Mouse (Mus musculus) heart, adult 18-20 months (tissue): ENCODE measurements around the gene Crk. TPM values are rescaled to one million over a fixed set of nuclear protein-coding genes. Genes with fewer than 3 reads are reported as not detected.
"Not testable (repeated sequence)": the region's sequence is repeated elsewhere in the genome, so short reads cannot be mapped to it uniquely, and the experiment has no call there.

Experiments used
- DNase-seq, 2 experiments: peaks; one replicate each; pipeline ENCODE4 v3.0.0; 2021 to 2022; ENCODE audit warnings: mixed read lengths in 1 of 2
- total RNA-seq, 2 experiments: library from RNA; stranded (reverse); gene quantifications; 2 replicates each; pipeline ENCODE4 v1.2.3; 2021

The Crk gene
- total RNA-seq, 2 experiments from 2014 or later: 83.6 to 87.8 TPM

DNA sequence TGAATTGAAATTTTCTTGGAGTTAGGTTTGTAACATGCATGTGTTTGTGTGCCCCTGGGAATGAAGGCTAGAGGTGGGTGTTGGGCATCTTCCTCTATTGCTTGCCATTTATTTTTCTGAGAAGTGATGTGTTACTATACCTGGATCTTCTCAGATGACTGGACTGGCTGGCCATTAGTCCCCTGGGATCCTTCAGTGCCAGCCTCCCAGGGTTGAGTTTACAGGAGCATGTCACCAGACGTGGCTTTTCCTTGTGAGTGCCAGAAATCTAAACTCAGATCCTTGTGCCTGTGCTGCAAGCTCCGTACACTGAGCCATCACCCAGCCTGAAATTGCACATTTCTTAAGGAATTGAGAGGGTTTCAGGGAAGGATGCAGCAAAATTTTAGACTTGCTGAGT lies 5.9 kb downstream of the Crk start:
- no peak for DNase-seq

DNA sequence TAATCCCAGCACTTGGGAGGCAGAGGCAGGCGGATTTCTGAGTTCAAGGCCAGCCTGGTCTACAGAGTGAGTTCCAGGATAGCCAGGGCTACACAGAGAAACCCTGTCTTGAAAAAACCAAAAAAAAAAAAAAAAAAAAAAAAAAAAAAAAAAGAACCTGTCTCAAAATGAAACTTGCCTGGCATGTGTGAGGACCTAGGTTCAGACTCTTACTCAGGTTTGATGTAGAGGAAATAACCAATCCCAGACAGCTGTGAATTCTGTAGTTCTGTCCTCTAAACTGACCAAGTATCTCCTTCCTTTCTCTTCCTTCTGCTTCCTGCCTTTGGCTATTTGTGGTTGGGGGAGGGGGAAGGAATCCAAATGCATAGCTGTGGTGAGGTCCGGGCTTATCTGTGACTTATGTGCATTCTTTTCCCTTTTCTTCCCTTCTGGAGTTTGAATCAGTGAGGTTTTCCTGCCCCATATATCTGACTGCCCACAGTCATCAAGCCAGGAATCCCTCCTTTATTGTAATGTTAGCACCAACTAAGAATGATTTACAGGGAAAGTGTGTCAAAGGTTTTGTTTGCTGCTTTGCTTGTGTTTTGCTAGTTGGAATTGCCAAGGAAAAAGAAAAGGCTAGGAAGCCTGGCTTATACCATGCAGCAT lies 8.4 kb downstream of the Crk start:
- DNase-seq: no peak

DNA sequence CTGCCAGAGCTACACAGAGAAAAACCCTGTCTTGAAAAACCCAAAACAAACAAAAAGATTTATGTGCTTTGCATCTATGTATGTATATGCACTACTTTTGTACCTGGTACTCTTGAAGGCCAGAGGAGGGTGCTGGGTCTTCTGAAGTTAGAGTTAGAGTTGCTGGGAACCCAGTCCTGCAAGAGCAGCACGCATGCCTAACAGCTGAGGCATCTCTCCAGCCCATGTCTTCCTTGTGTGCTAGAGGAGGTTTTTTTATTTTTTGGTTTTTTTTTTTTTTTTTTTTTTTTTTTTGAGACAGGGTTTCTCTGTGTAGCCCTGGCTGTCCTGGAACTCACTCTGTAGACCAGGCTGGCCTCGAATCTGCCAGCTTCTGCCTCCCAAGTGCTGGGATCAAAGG lies 9.1 kb downstream of the Crk start:
- DNase-seq: no peak

DNA sequence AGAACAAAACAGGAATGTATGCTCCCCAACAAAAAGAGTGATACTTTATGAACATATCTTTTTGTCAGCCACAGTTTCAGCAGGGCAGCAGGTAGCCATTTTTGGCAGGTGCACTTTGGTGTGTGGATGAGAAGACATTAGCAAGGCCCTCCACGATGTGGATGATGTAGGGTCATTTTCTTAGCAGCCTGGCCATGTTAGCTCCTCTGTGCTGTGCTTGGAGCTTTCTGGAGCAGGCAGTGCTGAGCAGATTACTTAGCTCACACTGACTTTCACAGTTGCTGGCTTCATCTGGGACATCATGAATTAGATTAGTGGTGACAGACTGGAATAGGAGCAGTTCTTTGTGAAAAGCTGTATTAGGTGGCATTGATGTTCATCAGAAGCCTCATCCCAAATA lies 10.9 kb downstream of the Crk start:
- DNase-seq: no peak

DNA sequence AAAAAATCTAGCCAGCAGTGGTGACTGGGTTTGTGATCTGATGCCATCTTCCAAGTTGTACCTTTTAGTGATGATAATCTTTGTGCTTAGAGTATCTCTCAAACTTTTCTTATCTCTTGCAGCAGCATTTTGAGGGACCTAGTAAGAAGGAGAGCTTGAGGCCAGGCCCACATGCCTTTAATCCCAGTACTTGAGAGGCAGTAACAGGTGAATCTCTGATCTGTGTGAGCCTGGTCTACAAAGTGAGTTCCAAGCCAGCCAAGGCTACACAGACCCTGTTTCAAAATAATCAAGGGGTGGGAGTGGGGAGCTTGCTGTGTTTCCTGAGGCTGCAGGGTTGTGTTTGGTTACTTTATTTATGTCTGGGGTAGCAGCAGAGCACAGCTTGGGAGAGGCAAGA lies 12.0 kb downstream of the Crk start:
- DNase-seq: no peak

DNA sequence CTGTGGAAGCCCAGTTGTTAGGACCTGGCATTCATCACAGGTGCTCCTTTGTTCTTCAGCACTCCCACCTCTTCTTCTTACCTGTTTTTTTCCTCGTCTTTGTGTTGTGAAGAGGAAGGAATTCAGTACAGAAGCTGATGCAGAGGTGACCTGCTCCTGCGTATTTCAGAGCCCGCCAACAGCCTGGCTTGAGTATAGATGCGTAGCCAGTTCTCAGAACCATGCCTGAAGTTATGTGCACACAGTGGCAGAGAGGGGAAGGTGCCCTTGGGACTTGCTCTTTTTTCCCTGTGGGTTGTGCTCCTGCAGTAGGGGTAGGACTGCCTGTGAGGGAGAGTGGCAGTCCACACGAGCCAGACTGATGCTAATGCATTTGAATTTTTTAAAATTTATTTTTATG lies 14.5 kb downstream of the Crk start:
- DNase-seq: no peak

DNA sequence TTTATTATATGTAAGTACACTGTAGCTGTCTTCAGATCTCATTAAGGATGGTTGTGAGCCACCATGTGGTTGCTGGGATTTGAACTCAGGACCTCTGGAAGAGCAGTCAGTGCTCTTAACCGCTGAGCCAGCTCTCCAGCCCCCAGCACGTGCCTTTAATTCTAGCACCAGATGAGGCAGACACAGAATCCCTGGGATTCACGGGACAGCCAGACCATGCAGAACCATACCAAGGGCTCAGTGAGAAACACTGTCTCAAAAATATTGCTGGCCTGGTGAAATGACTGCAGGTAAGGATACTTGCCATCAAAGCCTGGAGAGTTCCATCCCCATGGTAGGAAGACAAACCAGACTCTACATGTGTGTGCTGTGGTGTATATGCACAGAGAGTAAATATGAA lies 18.4 kb downstream of the Crk start:
- DNase-seq: not testable (repeated sequence)

DNA sequence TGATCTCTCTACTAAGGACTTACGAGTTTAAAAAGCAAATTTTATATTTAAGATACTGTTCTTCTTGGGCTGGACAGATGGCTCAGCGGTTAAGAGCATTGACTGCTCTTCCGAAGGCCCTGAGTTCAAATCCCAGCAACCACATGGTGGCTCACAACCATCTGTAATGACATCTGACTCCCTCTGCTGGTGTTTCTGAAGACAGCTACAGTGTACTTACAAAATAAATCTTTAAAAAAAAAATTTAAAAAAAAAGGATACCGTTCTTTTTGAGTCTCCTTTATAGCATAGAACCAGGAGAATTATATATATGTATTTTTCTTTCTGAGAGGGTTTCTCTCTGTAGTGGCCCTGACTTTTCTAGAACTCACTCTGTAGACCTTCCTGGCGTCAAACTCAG lies 21.5 kb downstream of the Crk start:
- no peak for DNase-seq

DNA sequence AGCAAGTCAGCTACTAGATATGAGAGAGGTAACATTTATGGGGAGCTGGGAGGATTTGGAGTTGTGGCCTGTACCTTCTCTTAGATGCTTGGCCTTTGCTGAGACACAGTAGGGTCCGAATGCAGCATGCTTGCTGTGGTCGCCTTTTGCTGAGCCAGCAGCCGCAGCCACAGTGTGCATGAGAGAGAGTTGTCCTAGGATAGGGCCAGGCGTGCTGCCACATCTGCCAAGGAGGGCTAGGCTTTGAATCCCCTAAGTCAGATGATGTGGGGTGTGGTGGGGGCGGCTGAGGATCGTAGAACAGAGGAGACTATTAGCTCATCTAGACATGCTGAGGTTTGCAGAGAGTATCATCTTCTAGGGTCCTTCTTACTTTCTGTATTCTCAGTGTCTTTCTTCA lies 23.7 kb downstream of the Crk start:
- DNase-seq: no peak

DNA sequence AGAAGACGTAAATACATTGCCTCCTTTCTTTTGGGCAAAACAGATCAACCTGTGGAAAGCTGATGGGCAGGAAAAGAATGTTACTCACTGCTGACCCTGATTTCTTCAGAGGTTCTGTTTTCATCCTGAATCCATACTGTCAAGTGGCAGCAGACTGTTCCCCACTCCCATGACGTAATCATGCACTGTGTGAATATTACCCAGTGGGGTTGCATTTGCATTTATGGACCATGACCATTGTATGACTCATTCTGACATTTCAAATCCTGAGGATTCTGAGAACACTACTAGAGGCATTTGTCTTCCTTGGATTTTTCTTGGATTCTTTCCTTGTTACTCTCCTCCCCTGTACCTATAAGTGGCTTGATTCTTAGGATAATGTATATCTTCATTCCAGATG lies 24.7 kb downstream of the Crk start:
- no peak for DNase-seq

DNA sequence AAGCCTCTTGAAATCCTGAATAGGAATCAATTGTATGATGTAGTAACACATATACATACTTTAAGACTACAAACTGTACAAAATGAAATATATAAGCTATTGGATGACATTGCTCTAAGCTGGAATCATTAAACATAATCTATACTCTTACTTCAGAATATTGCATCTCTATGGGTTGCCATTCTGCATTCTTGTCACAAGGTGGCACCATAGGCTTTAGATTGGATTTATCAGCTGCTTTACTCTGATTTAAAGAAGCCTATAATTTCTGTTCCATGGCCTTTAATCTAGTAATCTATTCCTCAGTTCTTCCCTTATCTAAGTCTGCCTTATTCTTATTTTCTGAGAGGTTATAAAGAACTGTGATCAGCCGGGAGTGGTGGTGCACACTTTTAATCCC lies 34.9 kb downstream of the Crk start:
- peak in 1 of 2 experiments; percentile 57 for DNase-seq

DNA sequence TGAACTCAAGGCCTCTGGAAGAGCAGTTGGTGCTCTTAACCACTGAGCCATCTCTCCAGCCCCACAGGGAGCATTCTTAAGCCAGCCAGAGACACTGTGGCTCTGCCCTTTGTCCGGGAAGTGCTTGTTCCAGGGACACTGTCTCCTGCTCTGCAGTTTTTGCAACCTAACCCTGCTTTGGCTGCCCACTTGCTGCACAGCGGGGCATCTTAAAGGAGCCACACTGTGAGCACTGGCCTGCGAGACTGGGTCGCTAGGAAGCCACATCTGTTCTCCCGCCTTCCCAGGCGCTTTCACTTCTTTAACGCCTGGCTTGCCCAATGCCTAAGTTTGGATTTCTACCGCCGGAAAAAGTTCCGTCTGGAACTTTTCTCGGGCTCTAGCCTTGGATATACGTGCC lies 36.5 kb downstream of the Crk start:
- DNase-seq: no peak

DNA sequence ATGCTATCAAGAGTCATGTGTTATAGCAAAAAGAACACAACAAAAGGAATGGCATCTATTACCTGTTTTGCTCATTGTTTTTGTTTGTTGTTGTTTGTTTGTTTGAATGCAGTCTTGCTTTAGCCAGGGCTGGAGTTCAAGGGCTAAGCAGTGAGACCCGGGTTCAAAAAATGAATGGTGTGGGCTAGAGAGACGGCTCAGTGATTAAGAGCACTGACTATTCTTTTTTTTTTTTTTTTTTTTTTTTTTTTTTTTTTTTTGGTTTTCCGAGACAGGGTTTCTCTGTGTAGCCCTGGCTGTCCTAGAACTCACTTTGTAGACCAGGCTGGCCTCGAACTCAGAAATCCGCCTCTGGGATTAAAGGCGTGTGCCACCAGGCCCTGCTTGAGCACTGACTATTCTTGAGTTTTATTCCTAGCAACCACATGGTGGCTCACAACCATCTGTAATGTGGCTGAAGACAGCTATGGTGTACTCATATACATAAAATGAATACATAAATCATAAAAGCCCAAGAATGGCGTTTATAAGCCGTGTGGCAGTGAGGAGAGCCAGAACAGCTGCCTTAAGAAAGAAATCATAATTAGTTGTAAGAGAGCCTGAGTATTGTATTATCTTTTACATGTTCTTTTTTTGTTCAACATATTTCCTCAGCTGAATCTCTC lies 37.7 kb downstream of the Crk start:
- DNase-seq: no peak

DNA sequence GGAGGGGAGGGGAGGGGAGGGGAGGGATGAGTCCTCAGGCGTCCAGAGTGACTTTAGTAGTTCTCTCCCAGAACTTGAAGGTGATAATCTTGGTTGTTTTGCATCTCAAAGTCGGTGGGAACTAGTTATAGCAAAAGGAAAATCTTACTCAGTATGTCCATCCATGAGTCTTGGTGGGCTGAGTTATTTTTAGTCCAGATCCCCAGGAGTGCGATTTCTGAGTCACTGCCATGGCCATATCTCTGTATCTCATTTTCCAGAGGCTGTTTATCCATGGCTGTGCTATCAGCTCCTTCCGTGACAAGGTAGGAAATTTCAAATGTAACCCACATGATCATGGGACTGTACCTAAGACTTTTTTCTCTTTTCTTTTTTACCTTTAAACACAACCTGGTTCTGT lies 43.3 kb downstream of the Crk start:
- DNase-seq: no peak

DNA sequence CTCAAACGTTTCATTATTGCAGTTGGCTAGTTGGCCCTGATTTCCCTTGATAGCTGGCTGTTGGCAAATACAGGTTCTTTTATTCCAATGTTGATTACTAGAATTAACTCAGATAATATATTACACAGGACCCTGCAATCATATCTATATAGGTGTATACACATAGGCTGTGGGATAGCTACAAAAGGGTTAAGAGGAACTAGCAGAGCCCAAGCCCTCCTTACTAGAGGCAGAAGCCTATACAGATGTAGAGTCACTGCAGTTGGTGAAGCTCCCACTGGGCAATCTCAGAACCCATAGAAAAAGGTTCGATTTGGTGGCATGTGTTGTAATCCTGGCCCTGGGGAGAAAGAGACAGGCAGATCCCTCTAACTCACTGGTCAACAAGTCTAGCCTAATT lies 48.1 kb downstream of the Crk start:
- DNase-seq: no peak

DNA sequence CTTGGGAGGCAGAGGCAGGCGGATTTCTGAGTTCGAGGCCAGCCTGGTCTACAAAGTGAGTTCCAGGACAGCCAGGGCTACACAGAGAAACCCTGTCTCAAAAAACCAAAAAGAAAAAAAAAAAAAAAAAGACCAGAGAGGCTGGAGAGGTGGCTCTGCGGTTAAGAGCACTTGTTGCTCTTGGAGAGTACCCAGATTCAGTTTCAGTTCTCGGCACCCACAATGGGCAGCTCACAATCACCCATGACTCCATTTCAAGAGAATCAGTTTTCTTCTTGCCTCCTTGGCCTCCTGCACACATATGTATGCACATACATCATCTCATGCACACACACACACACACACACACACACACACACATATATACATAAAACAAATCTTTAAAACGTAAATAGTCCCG lies 48.6 kb downstream of the Crk start:
- DNase-seq: not testable (repeated sequence)

DNA sequence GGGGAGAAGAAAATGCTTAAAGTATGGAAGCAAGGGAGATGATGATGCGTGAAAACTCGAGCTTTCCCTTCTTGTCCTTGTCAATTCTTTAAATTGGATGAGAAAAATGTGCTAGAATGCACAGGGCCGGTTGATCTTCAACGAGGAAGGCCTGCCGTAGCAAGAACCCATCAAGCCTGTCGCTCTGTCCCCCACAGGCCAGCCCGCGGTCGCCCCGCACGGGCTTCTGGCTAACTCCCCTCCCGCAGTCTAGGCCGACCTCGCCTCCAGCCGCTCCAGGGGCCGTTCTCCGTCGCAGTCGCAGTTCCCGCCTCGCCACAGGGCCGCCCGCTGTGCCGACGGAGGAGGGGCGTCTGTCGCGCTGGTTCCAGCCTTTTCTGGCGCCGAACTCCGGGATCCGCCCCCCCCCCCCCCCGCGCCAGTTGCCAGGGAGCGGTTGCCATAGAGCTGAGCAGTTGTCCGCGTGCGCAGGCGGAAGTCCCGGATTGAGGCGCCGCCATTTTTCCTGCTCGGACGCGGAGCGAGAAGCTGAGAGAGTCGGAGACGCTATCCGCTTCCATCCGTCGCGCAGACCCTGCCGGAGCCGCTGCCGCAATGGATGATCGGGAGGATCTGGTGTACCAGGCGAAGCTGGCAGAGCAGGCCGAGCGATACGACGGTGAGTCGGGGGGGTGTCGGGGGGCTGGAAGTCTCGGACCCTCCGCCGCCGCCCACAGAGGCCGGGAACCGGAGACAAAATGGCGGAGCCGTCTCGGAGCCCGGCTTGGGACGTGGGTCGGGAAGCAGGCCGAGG lies 53.6 kb downstream of the Crk start, which contains the start of gene Ywhae:
Gene Ywhae (plus strand): TSS at position 436 of the 793 bp plus-strand sequence.
- peak; percentile 95 to 96 for DNase-seq

DNA sequence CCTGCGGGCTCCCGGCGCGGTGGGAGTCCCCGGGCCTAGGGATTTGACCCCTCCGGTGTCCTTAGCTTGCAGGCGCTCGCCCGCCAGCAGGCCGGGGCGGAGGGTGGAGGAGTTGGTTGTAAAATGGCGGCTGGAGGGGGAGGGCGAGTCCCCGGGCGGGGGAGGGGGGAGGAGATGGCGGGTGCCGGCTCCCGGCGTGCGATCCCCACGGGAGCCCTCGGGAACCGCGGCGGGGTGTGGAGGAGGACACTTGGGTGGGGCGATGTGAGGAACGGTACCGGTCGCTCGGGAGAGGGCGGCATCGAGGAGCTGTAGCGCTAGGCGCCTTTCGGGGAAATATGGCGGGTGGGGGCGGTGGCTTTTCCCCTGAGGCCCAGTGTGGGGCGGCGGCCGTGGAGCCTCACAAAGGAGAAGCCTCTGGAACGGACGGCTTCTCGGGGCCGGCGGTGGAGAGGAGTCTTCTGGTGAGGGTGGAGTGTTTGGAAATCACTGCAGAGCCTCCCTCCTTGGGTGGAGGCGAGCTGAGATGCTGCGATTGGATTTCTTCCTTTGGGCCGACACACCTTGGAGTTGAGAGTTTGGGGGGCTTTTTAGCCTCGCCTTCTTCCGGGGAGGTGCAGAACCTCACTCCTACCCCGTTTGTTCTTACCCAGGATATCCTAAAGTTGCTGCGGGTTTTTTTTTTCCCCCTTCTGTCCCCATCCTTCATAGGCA lies 54.3 kb downstream of the Crk start:
- peak; percentile 87 to 90 for DNase-seq

DNA sequence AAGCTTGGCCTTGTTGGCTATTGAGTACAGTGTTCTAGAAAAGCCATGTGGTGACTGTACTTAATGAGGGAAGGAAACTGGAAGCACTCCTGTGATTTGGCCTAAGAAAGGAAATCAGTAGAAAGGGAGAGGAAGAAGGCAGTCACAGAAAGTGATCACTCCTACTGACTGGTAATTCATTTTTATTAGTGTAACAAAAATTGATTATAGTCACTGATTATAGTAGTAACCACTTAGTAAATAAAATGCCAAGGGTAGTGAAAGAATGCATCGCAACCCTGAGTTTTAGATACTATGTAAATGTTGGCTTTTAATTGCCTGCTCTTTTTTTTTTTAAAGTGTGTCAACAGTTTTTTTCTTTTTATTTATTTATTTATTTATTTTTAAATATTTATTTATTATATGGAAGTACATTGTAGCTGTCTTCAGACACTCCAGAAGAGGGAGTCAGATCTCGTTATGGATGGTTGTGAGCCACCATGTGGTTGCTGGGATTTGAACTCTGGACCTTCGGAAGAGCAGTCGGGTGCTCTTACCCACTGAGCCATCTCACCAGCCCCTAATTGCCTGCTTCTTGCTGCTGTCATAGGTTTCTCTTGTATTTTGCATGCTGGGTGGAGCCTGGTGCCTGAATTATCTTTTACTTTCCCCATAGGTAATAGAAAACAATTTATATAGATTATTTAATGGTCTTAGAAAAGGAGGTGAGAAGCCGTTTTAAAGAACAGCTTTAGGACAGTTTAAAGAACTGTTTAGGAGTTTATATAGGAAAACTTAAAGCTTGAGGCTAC lies 56.6 kb downstream of the Crk start:
- no peak for DNase-seq

DNA sequence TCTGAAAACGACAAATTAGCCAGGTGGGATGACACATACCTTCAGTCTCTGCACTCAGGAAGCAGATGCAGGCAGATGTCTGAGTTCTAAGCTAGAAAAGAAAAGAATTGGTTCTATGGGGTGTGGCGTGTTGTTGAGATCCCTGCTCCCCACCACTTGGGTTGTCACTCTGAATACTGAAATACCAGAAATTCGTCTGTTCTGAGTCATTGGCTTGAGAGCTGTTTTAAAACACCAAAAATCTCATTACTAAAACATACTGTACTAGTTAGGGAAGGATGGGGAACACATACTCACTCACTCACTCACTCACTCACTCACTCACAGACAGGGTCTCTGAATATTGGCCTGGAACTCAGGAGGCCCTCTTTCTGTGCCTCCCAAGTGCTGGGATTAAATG lies 57.9 kb downstream of the Crk start:
- DNase-seq: no peak

DNA sequence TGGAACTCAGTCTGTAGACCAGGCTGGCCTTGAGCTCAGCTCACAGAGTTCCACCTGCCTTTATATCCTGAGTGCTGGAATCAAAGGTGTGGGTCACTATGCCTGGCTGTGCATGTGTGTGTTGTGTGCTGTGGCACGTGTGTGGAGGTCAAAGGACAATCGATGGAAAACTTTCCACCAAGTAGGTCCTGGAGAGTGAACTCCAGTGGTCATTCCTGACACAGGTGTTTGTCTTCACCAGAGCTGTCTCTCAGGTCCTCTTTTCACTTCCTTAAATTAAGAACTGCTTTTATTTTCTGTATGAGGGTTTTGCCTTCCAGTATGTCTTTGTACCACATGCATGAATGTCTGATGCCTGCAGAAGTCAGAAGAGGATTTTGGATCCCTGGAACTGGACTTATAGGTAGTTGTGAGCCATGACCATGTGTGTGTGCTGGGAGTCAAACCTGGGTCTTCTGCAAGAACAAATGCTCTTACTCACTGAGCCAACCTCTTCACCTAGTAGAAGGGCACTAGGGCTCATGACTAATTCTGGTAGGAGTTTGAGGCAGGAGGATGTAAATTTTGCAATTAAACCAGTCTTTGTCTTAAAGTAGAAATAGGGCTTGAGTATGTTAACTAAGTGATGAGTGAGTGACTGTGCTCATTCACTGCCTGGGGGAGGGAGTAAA lies 58.9 kb downstream of the Crk start:
- DNase-seq: no peak

DNA sequence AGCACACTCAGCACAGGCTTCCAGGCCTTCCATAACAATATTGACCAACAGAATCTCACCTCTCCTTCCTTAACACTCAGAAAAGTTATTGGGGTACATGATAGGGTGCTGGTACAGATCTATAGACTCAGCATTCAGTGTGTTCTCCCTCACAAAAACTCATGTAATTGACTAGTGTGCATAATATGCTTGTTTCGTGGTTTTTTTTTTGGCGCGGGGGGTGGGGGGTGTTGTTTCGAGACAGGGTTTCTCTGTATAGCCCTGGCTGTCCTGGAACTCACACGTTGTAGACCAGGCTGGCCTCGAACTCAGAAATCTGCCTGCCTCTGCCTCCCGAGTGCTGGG lies 59.4 kb downstream of the Crk start:
- DNase-seq: no peak
